Mouse (Mus musculus) layer of hippocampus, adult 9-11 months (tissue): ENCODE data around the gene Mcub.

ENCODE experiments used
- DNase-seq: peaks from one replicate; pipeline ENCODE4 v3.0.0; 2022

Mcub gene

DNA sequence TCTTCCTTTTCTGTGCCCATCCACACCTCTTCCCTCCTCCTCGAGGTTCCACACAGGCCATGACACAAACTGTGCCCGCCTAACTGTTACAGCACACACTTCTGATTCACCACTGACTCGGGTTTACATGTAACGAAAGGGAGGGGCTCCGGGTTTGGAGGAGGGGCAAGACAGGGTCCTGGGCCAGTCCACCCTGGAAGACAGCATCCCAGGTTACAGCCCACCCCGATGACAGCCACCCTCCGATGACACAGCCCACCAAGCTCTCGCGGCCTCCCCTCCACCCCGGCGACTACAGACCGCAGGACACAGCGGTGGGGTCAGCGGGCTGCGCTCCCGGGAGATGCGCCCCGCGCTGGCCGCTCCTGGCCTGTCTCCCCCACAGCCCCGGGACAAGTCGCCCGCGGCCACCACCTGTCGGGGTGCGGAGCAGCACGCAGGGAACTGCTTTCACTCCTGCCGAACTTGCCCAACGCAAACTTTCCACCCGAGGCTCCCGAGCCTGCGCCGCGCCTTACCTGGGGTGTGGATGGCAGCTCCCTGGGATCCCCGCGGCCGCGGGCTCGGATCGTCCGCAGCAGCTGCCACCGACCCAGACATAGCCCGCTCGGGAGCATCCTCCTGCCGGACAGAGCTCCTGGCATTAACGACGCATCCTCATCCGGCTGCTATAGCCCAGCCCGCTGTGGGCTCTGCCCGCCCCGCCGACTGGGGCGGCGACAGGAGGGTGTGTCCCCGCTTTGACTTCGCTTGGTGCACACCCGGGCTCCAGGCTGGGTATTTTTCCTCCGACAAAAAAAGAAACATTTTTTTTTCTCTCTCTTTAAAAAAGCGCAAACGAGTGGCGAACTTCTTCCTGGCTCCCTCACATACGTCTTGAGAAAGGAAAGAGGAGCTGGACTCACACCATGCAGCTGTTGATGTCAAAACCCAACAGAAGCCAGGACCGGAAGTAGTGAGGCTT, at the start of gene Mcub:
TSS of gene Mcub (minus strand) at position 775 of the 964 bp plus-strand sequence.
- no peak for DNase-seq

DNA sequence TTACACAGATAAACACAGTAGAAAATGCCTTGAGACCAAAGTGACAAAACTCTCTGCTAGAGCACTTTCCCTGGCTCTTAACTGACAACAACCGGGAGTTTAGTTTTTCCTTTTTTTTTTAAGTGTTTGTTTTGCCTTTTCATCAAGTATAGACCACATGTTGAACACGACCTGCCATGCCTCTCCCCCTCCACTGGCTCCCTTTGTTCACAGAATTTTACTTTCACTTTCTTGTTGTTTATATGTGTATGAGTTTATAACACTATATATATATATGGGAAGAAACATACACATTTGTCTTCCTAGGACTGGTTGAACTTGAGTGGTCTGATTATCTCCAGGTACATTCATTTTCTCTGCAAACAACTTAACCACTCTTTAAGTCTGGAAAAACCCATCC, 42.9 kb upstream of the Mcub start:
- DNase-seq: no peak

DNA sequence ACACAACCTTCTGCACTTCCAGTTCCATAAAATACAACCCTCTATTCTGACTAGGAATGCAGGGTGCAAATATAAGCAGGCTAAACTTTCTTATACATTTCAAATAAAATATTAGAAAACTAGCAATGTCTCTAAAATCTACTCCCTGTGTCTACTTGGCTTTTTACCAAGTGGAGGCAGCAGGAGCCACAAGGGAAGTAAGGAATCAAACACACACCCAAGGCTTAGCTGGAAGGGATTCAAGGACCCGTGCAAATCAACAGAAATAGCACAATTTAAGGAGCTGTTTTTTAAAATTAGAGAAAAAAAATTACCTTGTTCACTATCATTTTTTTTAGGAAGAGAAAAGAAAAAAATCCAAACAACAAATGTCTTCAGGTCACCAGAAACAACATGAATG, 41.2 kb upstream of the Mcub start:
- no peak for DNase-seq

DNA sequence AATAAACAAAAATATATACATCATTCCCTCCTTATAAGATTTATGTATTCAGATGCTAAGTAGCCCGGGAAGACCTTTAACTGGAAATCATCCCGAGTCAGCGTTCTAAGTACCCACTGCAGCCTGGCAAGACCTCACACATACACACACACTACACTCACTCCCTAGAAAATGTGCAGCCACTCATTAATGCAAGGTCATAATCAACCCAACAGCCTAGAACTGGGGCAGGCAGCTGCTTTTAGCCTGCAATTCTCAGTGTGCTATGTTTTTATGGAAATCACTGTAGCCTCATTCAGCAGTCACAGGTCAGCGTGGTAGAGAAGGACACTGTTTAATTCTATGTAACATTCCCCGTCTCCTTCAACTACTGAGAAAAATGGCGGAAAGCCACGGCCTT, 36.1 kb upstream of the Mcub start:
- no peak for DNase-seq

DNA sequence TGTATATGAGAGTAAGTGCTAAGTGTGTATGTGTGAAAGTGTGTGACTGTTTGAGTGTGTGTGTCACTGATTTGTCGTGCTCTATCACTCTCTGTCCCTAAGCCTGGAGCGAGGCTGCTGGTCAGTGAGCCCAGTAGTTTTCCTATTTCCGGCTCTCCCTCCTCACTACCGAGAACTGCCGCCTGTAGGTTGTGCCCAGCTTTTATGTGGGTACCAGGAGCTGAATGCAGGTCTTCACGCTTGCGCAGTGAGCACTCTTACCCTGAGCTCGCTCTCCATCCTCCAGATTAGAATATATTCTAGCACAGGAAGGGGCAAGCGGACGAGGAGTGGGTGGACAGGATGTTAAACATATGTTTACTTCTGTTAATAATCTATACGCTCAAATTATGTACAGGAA, 30.9 kb upstream of the Mcub start:
- DNase-seq: no peak

DNA sequence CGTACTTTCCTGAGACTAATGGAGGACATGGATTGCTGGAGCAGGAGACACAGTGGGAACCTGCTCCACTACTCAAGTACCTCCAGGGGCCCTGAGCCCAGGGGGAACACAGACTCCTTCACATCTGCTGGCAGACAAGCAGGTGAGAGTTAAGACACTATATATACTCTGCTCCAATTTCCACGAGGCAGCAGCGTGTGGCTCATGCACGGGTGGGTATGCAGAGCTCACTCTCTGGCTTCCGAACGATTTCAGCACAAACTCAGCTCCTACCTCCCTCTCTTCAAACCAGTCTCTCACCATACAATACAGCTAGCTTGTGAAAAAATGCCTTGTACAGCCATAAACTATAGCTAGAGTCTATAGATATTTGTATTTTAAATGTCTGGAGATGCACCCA, 28.5 kb upstream of the Mcub start:
- no peak for DNase-seq

DNA sequence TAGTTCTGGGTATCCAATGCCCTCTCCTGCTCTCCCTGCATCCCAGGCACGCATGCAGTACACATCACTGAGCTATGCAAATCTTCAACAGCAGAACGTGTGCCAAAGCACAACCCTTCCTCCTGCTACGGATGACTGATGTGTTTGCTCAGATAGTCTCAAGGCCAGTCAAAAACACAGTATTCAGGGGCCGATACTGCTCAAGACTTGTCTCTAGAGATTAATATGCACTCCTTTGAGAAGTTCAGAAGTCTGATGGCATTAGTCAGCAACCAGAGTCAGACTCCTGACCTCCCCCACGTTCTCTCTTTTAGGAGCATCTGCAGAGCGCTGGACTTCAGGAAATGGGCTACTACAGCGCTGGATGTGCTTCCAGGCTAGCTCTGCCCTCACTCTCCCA, 28.0 kb upstream of the Mcub start:
- no peak for DNase-seq

DNA sequence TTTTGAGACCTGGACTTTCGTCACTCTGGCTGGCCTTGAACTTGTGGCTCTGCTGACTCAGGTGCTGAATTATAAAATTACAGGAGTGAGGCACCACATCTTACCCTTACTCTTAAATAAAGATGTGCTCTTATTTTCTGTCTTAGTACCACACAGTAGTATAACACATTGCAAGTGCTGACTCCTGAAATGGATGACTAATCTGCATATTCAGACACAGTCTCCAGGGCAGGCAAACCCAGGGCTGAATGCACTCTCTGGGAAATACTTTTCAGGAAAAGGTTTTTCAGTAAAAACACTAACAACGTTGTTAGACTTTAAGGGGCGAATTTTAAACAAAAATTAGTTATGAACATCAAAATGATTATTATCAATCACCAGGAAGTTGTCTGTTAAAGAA, 27.3 kb upstream of the Mcub start:
- DNase-seq: no peak

DNA sequence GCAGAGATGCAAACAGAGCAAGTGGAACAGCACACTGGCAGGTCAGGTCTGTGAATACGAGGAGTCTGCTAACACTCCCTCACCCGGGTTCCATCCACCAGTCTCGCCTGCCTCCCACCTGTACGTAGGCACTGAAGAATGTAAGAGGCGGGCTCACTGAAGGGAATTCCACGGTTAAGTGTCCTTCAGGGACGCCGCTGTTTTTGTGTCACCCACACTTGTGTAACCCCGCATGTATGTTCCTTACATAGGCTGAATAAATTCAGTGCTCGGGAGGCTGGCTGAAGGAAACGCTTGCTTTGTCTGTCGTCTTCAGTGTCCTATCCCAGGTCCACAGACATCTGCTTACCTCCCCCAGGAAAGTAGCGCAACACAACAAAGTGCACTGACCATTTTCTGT, 17.3 kb upstream of the Mcub start:
- no peak for DNase-seq

DNA sequence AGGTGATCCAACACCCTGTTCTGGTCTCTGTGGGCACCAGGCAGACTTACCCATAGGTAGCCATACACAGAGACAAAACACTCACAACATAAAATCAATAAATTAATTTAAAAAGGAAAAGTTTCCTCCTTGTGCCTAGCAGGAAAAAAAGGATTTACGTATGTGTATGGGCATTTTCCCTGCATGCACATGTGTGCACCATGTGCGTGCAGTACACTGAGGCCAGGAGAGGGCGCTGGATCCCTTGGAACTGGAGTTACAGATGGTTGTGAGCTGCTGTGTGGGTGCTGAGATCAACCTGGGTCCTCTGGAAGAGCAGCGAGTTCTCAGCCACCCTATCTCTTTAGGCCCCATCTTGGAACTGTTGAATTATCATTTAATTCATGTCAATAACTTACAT, 15.3 kb upstream of the Mcub start:
- DNase-seq: no peak

DNA sequence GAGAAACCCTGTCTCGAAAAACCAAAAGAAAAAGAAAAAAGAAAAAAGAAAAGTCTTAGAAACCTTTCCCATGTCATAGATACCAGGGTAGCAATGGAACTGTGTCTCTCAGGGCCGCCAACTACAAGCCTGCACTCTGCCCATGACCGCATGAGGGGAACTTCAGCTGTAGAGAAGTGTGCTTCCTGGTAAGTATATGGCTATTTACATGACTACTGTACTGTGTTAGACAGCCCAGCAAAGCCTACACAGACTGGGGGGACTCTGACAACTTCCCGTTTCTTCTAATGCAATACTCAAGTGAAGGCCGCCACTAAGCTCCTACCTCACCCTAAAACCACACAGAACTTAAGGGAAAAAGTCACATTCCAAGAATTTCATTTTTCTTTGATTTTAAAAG, 14.8 kb upstream of the Mcub start:
- DNase-seq: no peak

DNA sequence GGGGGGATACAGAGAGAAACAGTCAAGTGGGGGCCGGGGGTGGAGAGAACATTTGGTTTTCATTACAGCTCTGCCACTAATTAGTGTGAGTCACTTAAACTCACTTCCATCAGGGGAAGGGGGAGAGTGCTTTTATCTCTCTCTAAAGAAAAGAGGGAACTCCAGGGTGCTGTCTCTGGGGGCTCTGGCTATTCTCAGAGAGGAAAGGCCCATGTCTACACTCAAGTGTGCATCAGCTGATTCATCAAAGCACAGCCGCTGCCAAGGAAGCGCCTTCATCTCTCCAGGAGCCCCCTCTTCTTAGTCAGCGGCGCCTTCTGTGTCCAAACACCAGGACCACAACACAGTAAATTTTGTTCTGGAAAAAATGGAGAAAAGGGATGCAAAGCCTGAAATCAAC, 12.3 kb upstream of the Mcub start:
- no peak for DNase-seq

DNA sequence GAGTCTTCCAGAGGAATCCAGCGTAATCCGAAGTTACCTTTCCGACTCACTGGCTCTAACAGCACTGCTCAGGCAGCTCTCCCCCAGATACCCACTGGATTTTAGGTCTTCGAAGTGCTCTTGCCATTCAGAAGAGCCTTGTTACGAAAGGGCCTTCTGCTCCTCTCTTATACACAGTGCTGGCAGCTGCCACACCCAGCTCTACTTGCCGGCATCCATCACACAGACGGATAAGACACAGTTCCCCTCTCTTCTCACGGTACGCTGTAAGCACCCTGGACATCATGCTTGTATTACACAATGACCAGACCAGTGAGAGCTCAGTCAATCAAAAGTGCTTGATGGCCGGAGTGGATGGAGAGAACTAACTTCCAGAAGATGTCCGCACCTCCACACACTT, 11.8 kb upstream of the Mcub start:
- DNase-seq: no peak

DNA sequence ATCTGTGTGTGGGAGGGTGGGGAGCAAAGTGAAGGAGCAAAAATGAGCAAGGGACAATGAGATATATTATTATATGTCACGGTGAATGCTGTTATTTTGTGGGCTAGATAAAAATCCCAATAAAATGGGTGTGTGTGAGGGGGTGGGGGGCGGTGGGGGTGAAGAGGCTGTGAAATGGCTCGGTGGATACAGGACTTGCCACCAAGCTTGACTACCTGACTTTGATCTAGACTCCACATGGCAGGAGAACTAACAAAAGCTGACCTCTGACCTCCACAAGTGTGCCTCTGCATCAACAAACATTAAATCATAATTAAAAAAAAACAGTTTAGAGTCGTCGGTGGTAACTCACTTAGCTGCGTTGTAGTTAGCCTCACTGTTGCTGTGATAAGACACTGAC, 9.5 kb upstream of the Mcub start:
- DNase-seq: no peak

DNA sequence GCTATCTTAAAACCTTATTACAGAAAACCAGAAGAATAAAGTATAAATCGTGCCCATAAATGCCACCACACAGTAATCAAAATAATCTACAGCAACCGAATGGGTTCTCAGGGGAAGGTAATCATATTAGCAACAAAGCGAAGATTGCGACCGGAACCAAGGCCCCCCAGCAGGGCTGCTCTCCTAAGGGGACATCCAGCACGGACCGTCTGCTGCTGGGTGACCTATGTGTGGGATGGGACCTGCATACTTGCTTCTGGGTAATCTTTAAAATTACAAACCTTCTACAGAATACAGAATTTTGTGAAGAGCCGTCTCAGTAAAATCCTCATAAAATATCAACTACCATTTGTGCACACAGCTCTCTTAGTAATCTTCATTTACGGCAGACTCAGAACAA, 8.7 kb upstream of the Mcub start:
- DNase-seq: no peak

DNA sequence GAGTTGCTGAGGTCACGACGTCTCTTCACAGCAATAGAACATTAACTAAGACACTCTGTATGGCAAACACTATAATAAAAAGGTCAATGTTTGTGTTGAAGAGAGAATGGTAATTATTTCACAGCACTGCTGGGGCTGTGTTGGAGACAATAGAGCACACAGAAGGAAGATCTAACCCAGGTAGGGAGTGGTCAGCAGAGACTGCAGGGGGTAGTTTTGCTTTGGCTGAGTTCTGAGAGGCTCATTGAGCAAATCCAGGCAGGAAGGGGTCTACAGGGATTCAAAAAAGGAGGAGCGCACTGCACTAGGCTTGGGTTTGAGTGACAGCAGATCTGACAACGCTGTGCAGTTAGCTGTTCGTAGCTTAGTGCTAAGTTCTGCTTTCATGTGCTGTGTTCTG, 6.3 kb upstream of the Mcub start:
- no peak for DNase-seq

DNA sequence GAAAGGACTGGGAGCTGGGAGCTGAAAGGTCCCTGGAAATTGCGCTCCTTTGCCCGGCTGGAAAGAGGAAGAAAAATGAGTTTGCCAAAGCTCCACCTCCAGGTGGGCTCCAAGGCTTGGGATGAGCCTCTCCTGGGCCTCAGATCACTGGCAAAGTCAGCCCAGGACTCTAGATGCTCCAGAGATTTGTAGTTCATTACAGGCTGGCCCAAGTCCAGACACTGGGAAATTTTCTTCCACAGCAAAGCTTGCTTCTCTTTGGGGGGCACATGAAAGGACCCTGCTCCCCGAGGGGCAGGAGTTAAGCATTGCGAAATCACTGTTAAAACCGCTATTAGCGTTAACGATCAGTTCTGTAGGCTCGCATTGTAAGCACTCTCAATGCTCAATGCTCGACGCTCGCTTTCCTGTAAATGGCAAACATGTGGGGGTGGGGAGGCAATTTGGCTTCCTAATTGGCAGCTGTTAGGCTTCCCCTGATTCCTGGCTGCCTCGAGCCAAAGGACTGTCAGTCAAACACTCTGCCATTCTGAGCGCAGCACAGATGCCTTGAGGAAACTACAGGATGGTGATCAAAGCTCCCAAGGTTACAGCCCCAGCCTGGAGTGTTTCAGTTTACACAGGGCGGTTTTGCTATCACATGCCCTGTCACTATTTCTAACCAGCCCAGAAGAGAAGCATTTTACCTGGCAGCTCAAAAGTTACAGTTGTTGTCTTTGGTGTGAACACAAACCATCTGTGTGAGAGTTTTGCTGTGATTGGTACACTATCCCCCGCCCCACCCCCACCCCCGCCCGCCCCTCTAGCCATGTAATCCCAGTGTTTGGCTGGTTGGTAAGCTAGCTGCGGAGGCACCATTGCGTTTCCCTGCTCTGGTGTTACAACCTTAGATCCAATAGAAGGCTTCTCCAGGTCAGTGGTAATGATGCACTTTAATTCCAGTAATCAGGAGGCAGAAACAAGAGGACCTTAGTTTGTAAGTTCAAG, 816 bp upstream of the Mcub start:
- DNase-seq: peak; percentile 60

DNA sequence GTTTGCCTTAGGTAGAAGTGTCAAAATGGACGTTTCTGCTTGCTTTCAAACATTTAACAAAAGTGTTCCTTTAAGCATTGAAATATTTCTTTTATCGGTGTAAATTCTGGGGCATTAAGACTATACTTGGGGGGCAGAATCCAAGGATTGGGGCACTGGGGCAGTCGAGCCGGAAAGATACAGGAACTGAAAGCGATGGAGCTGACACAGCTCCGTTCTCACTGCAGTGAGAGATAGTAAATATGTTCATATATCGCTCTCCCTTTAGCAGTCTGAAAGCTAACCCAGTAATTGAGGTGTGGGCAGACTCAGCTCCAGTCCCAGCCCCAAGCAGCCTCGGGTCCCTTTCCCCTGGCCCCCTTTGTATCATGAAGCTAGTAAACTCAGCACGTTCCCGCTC, 975 bp downstream of the Mcub start:
- no peak for DNase-seq

DNA sequence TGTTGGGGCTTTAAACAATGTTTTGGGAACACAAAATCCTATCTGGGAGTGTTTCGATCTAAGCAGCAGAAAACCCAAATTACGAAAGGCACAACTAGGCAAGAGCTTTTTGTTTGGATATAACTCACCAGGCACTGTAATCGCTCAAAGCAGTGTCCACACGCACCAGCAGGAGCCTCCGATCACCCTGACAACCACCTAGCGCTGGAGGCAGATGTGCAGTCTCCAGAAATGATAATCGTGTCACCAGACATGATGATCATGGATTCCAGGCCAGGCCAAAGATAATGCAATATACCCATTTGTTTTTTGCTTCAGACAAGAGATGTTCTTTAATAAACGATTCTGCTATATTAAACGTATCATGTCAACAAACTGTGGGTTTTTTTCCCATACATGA, 2.1 kb downstream of the Mcub start:
- DNase-seq: no peak

DNA sequence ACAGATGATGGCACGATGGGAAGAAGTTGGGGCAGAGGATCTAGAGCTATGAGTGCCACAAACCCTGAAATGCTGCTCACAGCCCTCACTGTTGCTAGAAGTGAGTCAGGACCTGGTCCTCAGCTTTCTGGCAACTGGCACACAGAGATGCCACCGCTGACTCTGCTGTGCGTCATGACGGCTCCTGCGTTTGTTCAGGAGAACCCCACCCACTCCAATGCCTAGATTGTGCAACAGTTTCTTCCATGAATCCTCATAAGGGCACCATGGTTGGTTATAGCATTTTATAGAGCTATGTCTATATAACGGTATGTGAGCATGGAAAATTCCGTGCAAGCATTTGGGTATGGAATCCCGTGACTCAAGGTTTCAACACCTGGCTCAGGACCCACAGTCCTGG, 5.3 kb downstream of the Mcub start:
- DNase-seq: no peak

DNA sequence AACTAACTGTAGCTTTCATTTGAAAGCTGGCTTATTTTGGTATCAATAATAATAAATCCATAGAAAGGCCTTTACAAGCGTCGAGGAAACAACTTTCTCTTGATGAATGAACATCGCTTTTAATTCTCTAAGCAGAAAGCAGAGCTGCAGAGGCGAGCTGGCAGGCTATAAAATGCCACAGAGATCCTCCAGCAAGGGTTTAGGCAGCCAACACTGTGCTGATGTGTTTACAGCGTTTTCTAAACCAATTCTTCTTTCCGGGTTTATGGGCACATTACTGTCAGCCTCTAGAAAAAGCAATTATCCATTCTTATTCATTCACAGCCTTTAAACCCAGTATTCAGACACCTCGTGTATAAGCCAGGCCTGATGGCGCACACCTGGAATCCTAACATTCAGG, 7.5 kb downstream of the Mcub start:
- DNase-seq: no peak

DNA sequence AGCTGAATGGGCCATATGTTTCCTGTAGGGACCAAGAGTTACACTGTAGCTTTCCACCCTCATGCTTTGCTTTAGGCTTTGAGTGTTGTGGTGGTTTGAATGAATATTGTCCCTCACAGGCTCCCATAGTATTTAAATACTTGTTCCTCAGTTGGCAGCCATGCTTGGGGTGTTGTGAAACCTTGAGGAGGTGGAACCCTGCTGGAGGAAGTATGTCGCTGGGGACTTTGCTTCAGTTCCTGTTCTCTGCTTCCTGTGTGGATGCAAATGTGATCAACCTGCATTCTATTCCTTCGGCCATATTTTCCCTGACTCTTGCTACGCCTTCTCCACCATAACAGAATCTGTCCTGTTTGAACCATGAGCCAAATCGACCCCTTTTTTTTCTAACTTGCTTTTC, 16.7 kb downstream of the Mcub start:
- no peak for DNase-seq

DNA sequence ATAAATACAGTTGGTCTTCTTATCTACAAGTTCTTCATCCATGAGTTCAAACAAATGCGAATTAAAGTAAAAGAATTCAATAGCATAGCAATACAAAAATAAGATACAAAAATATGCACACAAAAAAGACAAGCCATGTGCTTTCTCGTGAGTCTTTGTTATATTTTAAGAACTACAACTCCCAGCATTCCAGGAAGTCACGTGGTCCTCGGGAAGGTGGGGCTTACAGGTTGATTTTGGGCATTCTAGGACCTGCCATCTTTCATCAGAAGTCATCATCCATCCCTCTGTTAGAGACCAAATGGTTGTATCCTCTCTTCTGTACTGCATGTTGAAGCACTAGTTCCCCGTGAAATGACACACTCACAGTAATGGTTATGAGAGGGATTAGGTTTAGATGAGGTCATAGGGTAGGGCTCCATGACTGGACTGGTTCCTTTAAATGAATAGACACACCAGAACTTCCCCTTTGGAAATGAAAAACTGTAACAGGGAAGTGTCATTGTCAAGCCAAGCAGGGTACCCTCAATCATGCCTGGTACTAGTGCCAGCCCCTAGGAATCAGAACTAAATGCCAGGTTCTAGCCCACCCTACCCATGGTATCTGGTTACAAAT, 20.7 kb downstream of the Mcub start:
- DNase-seq: no peak
